Mouse (Mus musculus) frontal cortex, postnatal 14 days (tissue): ENCODE results near the gene Tarsl2.
A peak's percentile ranks its signal among the peaks of the same experiment; 100 is the strongest.

Source experiments
- DNase-seq, 2 experiments: peaks; one replicate each; pipeline ENCODE4 v3.0.0; 2022; ENCODE audit warnings: low spot score in 2 of 2

Tarsl2 gene

DNA sequence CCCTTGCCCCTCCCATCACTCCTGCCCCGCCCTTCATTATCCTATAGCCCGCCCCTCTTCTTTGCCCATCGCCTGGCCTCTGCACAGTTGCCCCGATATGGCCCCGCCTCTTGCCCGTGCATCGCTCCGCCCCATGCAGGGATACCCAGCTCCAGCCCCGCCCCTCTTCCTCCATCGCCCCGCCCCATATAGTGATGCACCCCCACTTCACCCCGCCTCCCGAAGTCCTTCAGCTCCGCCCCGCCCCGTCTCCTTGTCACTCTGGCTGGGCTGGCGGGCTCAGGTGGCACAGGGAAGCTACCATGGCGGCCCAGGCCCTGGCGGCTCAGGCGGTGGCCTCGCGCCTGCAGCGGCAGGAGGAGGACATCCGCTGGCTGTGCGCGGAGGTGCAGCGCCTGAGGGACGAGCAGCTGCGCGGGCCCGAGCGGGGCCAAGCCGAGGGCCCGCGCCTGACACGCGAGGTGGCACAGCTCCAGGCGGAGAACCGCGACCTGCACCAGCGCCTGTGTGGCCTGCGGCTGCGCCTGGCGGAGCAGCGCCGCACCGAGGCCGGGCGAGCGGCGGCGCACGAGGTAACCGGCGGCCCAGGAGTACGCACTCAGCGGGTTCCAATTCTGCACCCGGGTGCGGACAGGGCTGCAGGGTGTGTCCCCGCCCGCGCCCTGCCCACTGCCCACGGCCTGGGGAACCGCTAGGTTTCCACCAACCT, at the start of gene Tarsl2:
Gene Tarsl2 (plus strand): TSS at position 256 of the 709 bp plus-strand sequence.
- peak; percentile 88 to 91 for DNase-seq

GRCm38 (mm10) chr7:65606124-65606523, 38.6 kb upstream of the Tarsl2 start:
- DNase-seq: no peak

DNA sequence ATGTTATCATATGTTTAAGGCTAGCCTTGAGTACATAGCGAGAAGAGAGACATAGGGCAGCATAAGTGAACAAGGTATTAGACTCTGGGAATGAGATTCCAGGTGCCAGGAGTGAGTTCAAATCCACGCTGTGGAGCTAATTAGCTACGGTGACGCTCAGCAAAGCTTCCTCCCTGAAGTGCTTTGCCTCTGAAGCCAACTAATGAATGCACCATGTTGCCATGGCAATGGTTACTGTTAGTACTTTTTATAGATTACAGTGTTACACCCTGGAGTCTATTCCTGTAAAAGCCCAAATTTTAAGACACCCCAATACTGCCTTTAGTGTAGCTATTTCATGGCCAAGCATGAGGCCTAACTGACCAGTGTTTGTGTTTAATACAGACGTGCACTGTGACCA, 37.7 kb upstream of the Tarsl2 start:
- DNase-seq: no peak

DNA sequence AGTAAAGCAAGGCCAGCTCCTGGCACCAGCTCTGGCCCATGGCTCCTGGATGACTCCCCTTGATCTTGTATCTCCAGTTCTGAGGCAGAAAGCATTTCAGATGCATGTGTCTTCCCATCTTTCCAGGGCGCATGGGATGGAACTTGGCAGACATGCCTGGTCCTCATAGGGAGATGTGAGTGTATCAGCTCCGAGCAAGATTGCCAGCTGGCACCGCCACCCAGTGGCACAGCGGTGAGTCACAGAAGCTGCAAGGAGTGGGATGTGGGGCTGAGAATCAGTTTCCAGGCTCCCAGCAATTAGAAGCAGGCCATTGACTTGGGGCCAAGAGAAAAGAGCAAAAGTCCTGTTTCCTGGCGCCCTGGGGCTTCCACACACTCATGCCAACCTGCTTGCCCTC, 34.5 kb upstream of the Tarsl2 start:
- peak; percentile 61 to 66 for DNase-seq

DNA sequence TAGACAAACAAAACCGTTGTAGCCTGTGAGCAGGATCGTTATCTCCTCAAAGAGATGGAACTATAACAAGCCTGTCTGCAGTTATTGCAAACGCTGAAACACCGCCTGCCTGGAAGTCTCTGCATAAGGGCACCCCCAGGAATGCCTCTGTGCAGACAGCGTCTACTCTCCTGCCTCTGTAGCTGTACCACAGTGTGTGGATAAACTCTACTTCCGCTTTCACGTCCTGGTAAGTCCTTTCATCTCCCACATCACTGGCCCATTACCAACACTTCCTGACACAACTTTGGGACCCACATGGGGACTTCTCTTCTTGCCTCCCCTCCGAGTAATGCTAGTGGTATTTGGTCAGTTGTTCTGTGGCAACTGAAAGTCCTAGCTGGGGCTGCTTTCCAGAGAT, 34.0 kb upstream of the Tarsl2 start:
- no peak for DNase-seq

GRCm38 (mm10) chr7:65611298-65611697, 33.4 kb upstream of the Tarsl2 start:
- no peak for DNase-seq

DNA sequence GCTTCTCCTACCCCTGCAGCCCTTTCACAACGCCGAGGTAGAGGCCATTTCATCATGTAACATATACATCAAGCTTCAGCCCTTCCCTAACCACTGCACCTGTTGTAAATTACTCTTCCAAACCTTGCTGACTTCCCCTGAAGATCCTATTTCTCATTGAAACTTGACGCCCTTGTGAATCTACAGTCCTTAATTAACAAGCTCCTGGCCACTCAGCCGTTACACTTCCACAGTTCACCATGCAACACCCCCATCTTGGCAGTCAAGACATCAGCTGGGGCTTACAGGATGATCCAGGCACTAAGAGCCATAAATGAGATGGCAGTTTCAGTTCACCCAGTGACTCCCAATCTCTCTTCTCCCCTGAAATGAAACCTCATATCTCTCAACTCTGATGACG, 31.0 kb upstream of the Tarsl2 start:
- DNase-seq: no peak

- no peak for DNase-seq
These were observed 25.9 kb upstream of the Tarsl2 start for GRCm38 (mm10) chr7:65618751-65619150.

DNA sequence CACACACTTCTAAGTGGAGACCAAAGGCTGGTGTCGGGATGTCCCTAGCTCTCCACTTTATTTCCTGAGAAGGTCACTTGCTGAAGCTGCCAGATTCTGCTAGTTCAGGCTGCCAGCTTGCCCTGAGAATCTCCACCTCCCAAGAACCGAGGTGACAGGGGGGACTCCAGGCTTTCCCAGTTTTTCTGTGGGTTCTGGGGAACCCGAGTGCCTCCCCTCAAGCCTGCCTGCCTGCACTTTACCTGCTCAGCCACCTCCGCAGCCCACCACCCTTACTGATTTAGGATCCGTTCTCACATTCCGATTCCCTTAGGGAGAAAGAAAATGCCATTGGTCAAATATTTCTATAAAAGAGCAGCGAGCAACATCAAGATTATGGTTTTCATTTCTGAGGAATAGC, 24.0 kb upstream of the Tarsl2 start:
- no peak for DNase-seq

DNA sequence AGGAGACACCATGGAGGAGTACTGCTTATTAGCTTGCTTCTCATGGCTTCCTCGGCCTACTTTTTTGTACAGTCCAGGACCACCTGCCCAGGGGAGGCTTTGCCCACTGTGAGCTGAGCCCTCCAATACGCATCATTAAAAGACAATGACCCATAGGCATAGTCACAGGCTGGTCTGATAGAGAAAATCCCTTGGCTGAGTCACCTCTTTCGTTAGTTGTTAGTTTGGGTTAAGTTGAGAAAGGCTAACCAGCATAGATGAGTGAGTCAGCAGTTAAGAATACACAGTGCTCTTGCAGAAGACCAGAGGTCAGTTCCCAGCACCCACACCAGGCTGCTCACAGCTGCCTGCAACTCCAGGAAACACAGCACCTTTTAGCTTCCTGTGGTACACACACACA, 21.4 kb upstream of the Tarsl2 start:
- no peak for DNase-seq

- DNase-seq: no peak
These were observed 19.2 kb upstream of the Tarsl2 start for GRCm38 (mm10) chr7:65625528-65625927.

DNA sequence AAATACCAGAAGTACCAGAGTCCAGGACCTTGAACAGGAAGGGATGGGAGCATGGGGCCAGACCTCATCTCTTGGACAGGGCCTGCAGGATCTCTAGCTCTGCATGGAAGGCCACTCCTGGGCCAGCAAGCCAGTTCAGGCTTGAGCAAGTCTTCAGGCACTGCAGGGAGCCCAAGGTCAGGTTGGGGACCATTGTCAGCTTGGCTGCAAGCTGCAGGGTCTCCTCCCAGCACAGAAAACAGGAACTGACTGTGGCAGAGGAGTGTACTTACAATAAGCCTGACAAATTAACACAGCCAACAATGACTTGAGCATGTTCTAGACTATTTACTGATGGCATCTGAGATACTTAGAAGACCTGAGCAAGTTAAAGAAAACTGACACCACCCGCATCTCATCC, 14.9 kb upstream of the Tarsl2 start:
- DNase-seq: no peak

- DNase-seq: no peak
These were observed 14.0 kb upstream of the Tarsl2 start for GRCm38 (mm10) chr7:65630661-65631060.

- no peak for DNase-seq
These were observed 8.9 kb upstream of the Tarsl2 start for GRCm38 (mm10) chr7:65635831-65636230.

DNA sequence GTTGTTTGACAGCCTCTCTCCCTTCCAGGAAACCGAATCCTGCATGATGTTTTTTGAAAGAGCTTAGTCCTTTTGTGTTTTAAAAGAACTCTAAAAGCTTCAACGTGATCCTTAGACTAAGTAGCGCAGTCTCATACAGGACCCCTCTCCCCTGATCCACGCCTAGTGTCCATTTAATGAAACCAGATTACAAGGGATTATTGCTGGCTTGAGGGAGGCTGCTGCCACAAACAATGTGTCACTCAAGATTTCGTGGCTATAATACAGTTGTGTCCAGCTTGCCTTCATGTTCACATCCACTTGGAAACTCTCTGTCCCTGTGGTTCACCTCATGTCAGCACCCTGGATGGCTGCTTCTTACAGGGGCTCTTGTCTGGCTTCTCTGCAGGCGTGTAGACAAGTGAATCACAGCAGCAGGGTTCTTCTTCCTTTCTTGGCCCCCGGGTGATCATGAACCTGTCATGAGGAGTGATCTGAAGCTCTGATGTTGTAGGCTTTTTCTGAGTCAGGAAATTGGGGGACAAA, 8.3 kb upstream of the Tarsl2 start:
- no peak for DNase-seq

- no peak for DNase-seq
These were observed 6.4 kb upstream of the Tarsl2 start for GRCm38 (mm10) chr7:65638170-65638770.

DNA sequence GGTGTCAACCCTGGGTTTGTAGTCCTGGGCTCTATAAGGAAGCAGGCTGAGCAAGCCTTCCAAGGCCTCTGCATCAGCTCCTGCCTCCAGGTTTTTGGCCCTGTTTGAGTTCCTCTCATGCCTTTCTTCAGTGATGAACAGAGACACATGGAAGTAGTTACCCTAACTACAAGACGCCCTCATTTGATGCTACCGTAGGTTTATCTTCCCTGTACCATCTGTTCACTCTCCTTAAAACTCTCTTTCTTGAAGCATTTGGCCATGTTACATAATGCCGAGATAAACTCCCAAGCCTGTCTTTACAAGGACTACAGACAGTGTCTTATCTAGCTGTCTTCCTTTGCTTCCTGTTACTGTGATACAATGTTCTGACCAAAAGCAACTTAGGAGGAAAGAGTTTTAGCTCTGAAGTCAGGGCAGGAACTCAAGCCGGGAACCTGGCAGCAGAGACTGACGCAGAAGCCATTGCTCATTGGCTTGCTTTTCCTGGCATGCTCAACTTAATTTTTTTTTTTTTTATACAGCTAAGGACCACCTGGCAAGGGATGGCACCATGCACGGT, 4.8 kb upstream of the Tarsl2 start:
- no peak for DNase-seq

- no peak for DNase-seq
These were observed 4.0 kb upstream of the Tarsl2 start for GRCm38 (mm10) chr7:65640672-65641071.

GRCm38 (mm10) chr7:65642371-65643304, 2.1 kb upstream of the Tarsl2 start:
- DNase-seq: no peak

DNA sequence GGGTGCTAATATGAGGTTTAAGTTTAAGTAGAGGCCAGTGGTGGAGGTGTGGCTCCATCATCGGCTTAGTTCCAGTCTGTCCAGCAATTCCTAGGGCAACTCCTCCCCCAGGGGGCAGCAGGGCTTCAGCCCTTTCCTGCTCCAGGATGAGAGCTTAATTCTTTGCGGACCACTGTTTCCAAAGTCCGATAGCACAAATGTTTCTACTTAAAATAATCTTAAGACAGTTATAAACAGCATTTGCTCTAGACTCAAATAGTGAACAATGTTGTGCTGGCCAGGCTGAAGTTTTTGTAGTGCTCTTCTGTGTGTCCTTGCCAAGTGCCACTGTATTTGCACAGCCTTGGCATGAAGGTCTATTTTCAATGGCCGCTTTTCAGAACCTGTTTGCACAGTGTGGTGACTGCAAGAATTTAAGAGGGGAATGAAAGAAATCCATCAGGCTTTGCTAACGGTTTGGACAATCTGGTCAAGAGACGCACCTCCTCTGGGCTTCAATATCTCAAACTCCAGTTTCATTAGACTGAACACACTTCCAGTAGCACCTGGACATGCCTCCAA, 757 bp upstream of the Tarsl2 start:
- no peak for DNase-seq

DNA sequence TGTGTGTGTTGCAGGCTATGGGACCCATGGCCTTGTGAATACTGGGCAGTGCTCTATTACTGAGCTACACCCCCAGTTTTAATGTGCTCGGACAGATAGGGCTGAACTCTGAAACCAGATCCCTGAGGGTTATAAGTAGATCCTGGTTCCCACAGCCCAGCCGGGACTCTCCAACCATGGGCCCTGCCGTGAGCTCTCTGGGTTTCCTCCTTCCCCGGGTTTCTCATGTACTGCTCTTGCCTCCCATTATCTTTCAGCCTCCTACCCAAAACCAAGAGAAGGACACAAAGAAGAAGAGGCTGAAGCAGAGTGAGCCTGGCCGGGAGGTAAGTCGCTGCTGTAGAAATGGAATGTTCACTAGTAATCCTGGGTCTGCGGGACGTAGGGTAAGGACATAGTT, 1.3 kb downstream of the Tarsl2 start:
- DNase-seq: no peak

GRCm38 (mm10) chr7:65650662-65651061, 6.0 kb downstream of the Tarsl2 start:
- DNase-seq: no peak
